Mouse (Mus musculus) lung, embryonic 14.5 days (tissue): ENCODE results near the gene Pik3r4. TPM values are rescaled to one million over a fixed set of nuclear protein-coding genes. Genes with fewer than 3 reads are reported as not detected.

Experiments
- ATAC-seq: fragments of 200-750 bp; cut with Nextera tagmentation; 2 replicates; pipeline ENCODE4 v1.8.0; 2017; ENCODE audit warnings: mild to moderate bottlenecking, moderate TSS enrichment, moderate library complexity; ENCODE audit not compliant: insufficient read depth
- DNase-seq: peaks from one replicate; pipeline ENCODE4 v3.0.0-alpha.2; 2015
- H3K27ac ChIP-seq: fragments of 300-500 bp; sonication (generic); 2 replicates; pipeline ENCODE4 v1.5.1; 2014; ENCODE audit warnings: low read depth, mild to moderate bottlenecking, moderate library complexity
- H3K27me3 ChIP-seq: fragments of 300-500 bp; sonication (generic); 2 replicates; pipeline ENCODE4 v1.6.1; 2014; ENCODE audit warnings: low read length, control low read depth; ENCODE audit not compliant: insufficient read depth
- H3K36me3 ChIP-seq: fragments of 300-500 bp; sonication (generic); 2 replicates; pipeline ENCODE4 v1.6.1; 2014; ENCODE audit warnings: control low read depth; ENCODE audit not compliant: insufficient read depth
- H3K4me1 ChIP-seq: fragments of 300-500 bp; sonication (generic); 2 replicates; pipeline ENCODE4 v1.6.1; 2014; ENCODE audit warnings: antibody characterized with exemption, control low read depth; ENCODE audit not compliant: insufficient read depth
- H3K4me2 ChIP-seq: fragments of 300-500 bp; sonication (generic); 2 replicates; pipeline ENCODE4 v1.6.1; 2014; ENCODE audit warnings: mild to moderate bottlenecking
- H3K4me3 ChIP-seq: fragments of 300-500 bp; sonication (generic); 2 replicates; pipeline ENCODE4 v1.5.1; 2014; ENCODE audit warnings: low read depth, low read length
- H3K9ac ChIP-seq: fragments of 300-500 bp; sonication (generic); 2 replicates; pipeline ENCODE4 v1.6.1; 2014
- H3K9me3 ChIP-seq: fragments of 300-500 bp; sonication (generic); 2 replicates; pipeline ENCODE4 v1.6.1; 2016; ENCODE audit warnings: low read depth, low read length, control low read depth
- CTCF ChIP-seq: IDR thresholded peaks from 2 replicates; pipeline ENCODE4 v1.5.1; 2016; ENCODE audit warnings: antibody characterized with exemption, low read depth
- WGBS: fragments of 180-500 bp; shearing (Covaris S2); extraction: QIAGEN DNeasy Blood & Tissue Kit; methylation state at CpG from one replicate; pipeline ENCODE4 v1.1.7; 2014; 5-methylcytosine and 5-hydroxymethylcytosine counted together
- polyA plus RNA-seq: library from polyadenylated mRNA; unstranded; fragments of >200 nt; fragmentation: Nextera tagmentation; extraction: Ambion mirVana; gene quantifications from 2 replicates; pipeline ENCODE4 v1.2.1, GENCODE M21; 2014

Gene Pik3r4
- polyA plus RNA-seq, 1 experiment from 2014 or later = 25.1 TPM

GRCm38 (mm10) chr9:105720430-105720829 lies 77.7 kb downstream of the Pik3r4 start:
- no peak for ATAC-seq
- Histone ChIP-seq H3K9me3 (no peaks in the 10 kb centered on the region), H3K9ac (no peak overlapping the region), H3K4me1 (no peaks in the 10 kb centered on the region), H3K27me3 (no peaks in the 10 kb centered on the region), H3K4me2 (no peak overlapping the region), H3K4me3 (no peak overlapping the region), H3K36me3 (no peaks in the 10 kb centered on the region), H3K27ac (no peak overlapping the region)
- TF ChIP-seq CTCF = no peak
- WGBS = 78% methylated on average over 4 of the region's 4 CpGs
- no peak for DNase-seq

GRCm38 (mm10) chr9:105731976-105732375 lies 89.2 kb downstream of the Pik3r4 start:
- TF ChIP-seq CTCF = no peak
- DNase-seq = no peak
- Histone ChIP-seq H3K4me1 (no peaks in the 10 kb centered on the region), H3K4me2 (no peak overlapping the region), H3K36me3 (no peaks in the 10 kb centered on the region), H3K27ac (no peak overlapping the region), H3K27me3 (no peaks in the 10 kb centered on the region), H3K9me3 (no peaks in the 10 kb centered on the region), H3K9ac (no peak overlapping the region), H3K4me3 (no peak overlapping the region)
- no peak for ATAC-seq
- WGBS = 59% methylated on average over 7 of the region's 7 CpGs

- TF ChIP-seq CTCF = no peak
- Histone ChIP-seq H3K9me3 (no peaks in the 10 kb centered on the region), H3K9ac (no peak overlapping the region), H3K36me3 (no peaks in the 10 kb centered on the region), H3K4me1 (no peaks in the 10 kb centered on the region), H3K27me3 (no peaks in the 10 kb centered on the region), H3K4me2 (no peak overlapping the region), H3K4me3 (no peak overlapping the region), H3K27ac (no peak overlapping the region)
- no peak for DNase-seq
- no peak for ATAC-seq
- WGBS = 84% methylated on average over 2 of the region's 2 CpGs
These were observed 91.9 kb downstream of the Pik3r4 start for GRCm38 (mm10) chr9:105734651-105735050.

- Histone ChIP-seq H3K27ac (no peak overlapping the region), H3K27me3 (no peaks in the 10 kb centered on the region), H3K9me3 (no peaks in the 10 kb centered on the region), H3K4me1 (no peaks in the 10 kb centered on the region), H3K4me2 (no peak overlapping the region), H3K36me3 (no peaks in the 10 kb centered on the region), H3K9ac (no peak overlapping the region), H3K4me3 (no peak overlapping the region)
- 71% methylated on average over 5 of the region's 5 CpGs for WGBS
- ATAC-seq (no peak), DNase-seq (no peak)
- TF ChIP-seq CTCF = no peak
These were observed 92.4 kb downstream of the Pik3r4 start for GRCm38 (mm10) chr9:105735195-105735594.

Other genes starting within 250 kb of the Pik3r4 start
- 10.8 and 16.2 TPM in 2 replicates for gene Aste1, start 247.6 kb upstream of the Pik3r4 start, polyA plus RNA-seq
- 0.08 and 0.31 TPM in 2 replicates for gene Nek11, start 247.5 kb upstream of the Pik3r4 start, polyA plus RNA-seq
- gene Atp2c1, start 115.7 kb upstream of the Pik3r4 start, polyA plus RNA-seq = 74.3 and 74.9 TPM in 2 replicates
- gene Col6a6, start 185.2 kb downstream of the Pik3r4 start, polyA plus RNA-seq = 1.3 and 1.6 TPM in 2 replicates